Mouse (Mus musculus) liver, embryonic 16.5 days (tissue): ENCODE measurements around the gene Ddx41. TPM values are rescaled to one million over a fixed set of nuclear protein-coding genes. Genes with fewer than 3 reads are reported as not detected.

Experiments used
- ATAC-seq: fragments of 200-750 bp; cut with Nextera tagmentation; 2 replicates; pipeline ENCODE4 v1.8.0; 2017; ENCODE audit warnings: low read depth, mild to moderate bottlenecking, moderate number of reproducible peaks, moderate library complexity
- H3K27ac ChIP-seq: fragments of 300-500 bp; sonication (generic); 2 replicates; pipeline ENCODE4 v1.5.1; 2014; ENCODE audit warnings: mild to moderate bottlenecking, low read length
- H3K27me3 ChIP-seq: fragments of 300-500 bp; sonication (generic); 2 replicates; pipeline ENCODE4 v1.6.1; 2014; ENCODE audit warnings: low read depth, low read length, mixed read lengths; ENCODE audit not compliant: control insufficient read depth, insufficient read depth
- H3K36me3 ChIP-seq: fragments of 300-500 bp; sonication (generic); 2 replicates; pipeline ENCODE4 v1.6.1; 2014; ENCODE audit warnings: mild to moderate bottlenecking; ENCODE audit not compliant: control insufficient read depth, insufficient read depth
- H3K4me1 ChIP-seq: fragments of 300-500 bp; sonication (generic); 2 replicates; pipeline ENCODE4 v1.6.1; 2014; ENCODE audit warnings: low read depth, low read length, mixed read lengths; ENCODE audit not compliant: control insufficient read depth
- H3K4me2 ChIP-seq: fragments of 300-500 bp; sonication (generic); 2 replicates; pipeline ENCODE4 v1.6.1; 2014; ENCODE audit warnings: low read depth, low read length, mixed read lengths
- H3K4me3 ChIP-seq: fragments of 300-500 bp; sonication (generic); 2 replicates; pipeline ENCODE4 v1.5.1; 2014; ENCODE audit warnings: low read depth, mild to moderate bottlenecking, low read length
- H3K9ac ChIP-seq: fragments of 300-500 bp; sonication (generic); 2 replicates; pipeline ENCODE4 v1.6.1; 2014; ENCODE audit warnings: low read depth, low read length
- H3K9me3 ChIP-seq: fragments of 300-500 bp; sonication (generic); replicated peaks from 2 replicates; pipeline ENCODE4 v1.6.1; 2016; ENCODE audit warnings: low read length; ENCODE audit not compliant: control insufficient read depth
- WGBS: fragments of 180-500 bp; shearing (Covaris S2); extraction: QIAGEN DNeasy Blood & Tissue Kit; methylation state at CpG from one replicate; pipeline ENCODE4 v1.1.7; 2014; ENCODE audit not compliant: insufficient replicate concordance; 5-methylcytosine and 5-hydroxymethylcytosine counted together
- polyA plus RNA-seq: library from polyadenylated mRNA; unstranded; fragments of >200 nt; fragmentation: Nextera tagmentation; extraction: Ambion mirVana; gene quantifications from 2 replicates; pipeline ENCODE4 v1.2.1, GENCODE M21; 2015

Gene Ddx41
- polyA plus RNA-seq, 1 experiment from 2014 or later: 20.9 TPM

DNA sequence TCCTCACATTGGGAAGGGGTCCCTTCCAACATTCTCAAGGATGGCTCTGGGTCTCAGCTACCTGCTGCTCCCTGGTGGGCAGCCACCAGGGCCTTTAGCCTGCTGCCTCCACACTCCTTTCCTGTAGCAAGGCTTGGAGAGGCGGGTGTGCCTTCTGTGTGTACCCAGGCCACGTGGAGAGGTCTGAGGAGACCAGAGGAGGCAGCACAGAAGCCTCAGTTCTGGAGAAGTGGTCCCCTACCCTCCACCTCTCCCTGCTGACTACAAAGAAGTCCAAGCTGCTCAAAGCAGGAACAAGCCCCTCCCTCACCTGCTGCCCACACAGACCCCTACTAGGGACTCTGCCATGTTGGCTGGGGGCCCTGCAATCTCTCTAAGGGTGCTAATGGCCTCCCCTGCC is 42.2 kb downstream of the Ddx41 start:
- Histone ChIP-seq H3K36me3 (no peaks in the 10 kb centered on the region), H3K4me2 (no peak overlapping the region), H3K9me3 (no peaks in the 10 kb centered on the region), H3K4me3 (no peak overlapping the region), H3K9ac (no peak overlapping the region), H3K27me3 (peaks cover 19% of the 10 kb centered on the region), H3K4me1 (no peaks in the 10 kb centered on the region; the same call in 1 of the 2 replicates), H3K27ac (no peak overlapping the region)
- WGBS: 20% methylated on average over 2 of the region's 2 CpGs
- no peak for ATAC-seq

DNA sequence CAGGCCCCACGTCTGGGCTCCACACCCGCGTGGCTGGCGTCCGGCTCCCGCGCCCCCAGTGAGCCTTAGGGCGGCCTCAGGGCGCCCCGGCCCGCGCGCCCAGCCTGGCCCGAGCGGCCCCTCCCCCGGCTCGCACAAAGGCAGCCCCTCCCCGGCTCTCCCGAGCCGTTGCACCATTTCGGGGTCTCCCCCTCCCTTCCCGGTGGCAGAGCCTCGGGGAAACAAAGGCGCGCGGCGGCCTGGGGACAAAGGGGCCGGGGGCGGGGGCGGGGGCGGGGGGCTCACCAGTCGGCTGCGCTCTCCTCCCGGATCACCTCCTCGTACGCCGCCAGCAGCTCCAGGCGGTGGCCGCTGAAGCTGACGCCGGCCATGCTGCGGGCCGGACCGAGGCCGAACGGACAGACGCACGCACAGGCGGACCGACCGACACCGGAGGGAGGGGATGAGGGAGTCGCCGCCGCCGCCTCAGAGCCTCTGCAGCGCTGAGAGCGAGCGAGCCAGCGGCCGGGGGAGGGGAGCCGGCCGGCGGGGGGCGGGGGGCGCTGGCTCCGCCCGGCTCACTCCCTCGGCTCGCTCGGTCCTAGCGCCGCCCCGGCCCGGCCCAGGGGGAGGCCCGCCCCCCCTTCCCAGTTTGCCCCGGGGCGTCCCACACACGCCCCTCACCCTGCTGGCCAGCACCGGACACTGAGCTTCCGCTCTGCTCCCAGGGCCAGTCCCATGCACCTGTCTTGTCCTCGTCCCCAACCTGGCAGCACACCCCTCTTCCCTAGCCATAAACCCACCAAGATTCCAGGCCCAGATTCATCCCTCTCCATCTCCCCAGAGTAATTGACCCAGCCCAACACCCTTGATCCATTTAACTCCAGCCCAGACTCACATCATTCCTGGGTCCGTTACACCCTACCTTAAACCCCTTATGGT is 48.6 kb downstream of the Ddx41 start, which contains the start of gene Dbn1:
TSS of gene Dbn1 (minus strand) at position 534 of the 921 bp plus-strand sequence.
- peak within 1 kb of the TSS; percentile 74 for H3K4me2 ChIP-seq
- H3K36me3 ChIP-seq: no peaks in the 10 kb centered on the region
- H3K4me1 ChIP-seq: no peaks in the 10 kb centered on the region; the same call in 1 of the 2 replicates
- H3K27ac ChIP-seq: no peak within 1 kb of the TSS
- H3K4me3 ChIP-seq: peak within 1 kb of the TSS; percentile 58
- peak; percentile 66 for ATAC-seq
- H3K9me3 ChIP-seq: no peaks in the 10 kb centered on the region
- WGBS: 1% methylated on average over 63 of the region's 83 CpGs
- peak within 1 kb of the TSS; percentile 48 for H3K9ac ChIP-seq
- peaks cover 67% of the 10 kb centered on the region for H3K27me3 ChIP-seq

DNA sequence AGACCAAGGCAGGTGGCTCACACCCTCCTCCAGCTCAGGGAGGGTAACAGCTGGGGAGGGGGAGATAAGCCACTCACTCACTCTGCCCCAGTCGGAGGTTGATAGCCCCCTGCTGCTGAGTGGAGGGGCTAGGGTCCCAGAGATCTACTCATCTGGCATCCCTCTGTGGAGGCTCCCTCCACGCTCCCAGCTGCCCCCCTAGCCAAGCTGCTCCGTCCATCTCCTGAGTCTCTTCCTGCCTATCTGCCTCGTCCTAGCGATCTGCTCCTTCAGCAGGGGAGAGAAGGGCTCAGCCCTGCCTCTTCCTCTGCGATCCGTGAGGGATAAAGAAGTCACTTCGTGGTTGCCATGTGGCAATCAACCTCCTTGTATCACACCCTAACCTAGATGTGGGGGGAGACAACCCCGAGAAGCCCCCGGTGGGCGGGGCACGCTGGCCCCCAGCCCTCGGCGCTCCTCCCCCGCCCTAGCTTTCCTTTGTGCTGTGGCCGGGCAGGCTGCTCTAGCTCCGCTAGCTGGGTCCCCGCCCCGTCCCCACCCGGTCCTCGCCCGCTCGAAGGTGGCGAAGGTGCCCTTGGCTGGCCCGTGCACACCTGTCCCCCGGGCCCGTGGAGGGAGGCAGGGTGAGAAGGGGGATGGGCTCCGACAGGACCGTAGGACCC is 49.4 kb downstream of the Ddx41 start:
- H3K27ac ChIP-seq: no peak overlapping the region
- peak overlapping the region; percentile 48 for H3K9ac ChIP-seq
- H3K9me3 ChIP-seq: no peaks in the 10 kb centered on the region
- no peak; the same call in 1 of the 2 replicates for ATAC-seq
- H3K4me2 ChIP-seq: peak overlapping the region; percentile 74
- H3K4me1 ChIP-seq: no peaks in the 10 kb centered on the region; the same call in 1 of the 2 replicates
- H3K27me3 ChIP-seq: peaks cover 62% of the 10 kb centered on the region
- no peaks in the 10 kb centered on the region for H3K36me3 ChIP-seq
- H3K4me3 ChIP-seq: peak overlapping the region; percentile 58
- WGBS: under 1% methylated on average over 28 of the region's 29 CpGs

DNA sequence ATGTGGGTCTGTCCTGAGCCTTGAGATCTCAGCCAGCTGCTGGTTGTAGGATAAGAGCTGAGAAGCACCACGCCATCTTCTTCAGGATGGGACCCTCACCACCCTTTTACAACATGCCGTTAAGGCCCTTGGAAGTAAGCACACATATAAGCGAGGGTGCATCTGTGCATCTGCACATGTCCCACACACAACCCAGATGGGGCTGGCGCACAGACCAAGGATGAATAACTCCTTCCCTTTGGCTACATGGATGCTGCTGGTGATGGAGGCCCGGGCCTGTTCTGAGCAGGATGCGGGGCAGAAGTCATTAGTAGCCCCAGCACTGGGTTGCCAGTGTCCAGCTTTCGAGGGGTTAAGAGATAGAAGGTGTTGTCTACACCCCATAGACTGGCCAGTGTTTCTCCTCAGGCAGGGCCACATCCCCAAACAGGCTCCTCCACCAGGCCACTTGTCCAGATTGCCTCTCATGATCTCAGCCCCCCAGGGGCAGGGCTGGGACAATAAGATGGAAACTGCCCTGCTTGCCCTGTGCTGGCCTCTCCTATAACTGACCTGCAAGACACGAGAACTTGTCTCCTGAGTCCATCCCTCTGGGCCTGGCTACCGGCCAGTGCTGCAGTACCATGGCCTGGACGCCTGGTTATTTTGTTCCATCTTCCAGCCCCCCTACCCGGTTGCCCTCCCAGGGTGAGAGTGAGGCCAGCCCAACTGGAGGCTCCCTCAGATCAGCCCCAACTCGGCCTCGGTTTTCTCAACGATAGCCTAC is 50.2 kb downstream of the Ddx41 start:
- no peaks in the 10 kb centered on the region for H3K9me3 ChIP-seq
- no peak overlapping the region for H3K4me2 ChIP-seq
- H3K36me3 ChIP-seq: no peaks in the 10 kb centered on the region
- peaks cover 60% of the 10 kb centered on the region for H3K27me3 ChIP-seq
- no peak overlapping the region for H3K27ac ChIP-seq
- no peak overlapping the region for H3K9ac ChIP-seq
- no peaks in the 10 kb centered on the region; the same call in 1 of the 2 replicates for H3K4me1 ChIP-seq
- ATAC-seq: no peak
- no peak overlapping the region for H3K4me3 ChIP-seq
- 46% methylated on average over 14 of the region's 14 CpGs for WGBS

DNA sequence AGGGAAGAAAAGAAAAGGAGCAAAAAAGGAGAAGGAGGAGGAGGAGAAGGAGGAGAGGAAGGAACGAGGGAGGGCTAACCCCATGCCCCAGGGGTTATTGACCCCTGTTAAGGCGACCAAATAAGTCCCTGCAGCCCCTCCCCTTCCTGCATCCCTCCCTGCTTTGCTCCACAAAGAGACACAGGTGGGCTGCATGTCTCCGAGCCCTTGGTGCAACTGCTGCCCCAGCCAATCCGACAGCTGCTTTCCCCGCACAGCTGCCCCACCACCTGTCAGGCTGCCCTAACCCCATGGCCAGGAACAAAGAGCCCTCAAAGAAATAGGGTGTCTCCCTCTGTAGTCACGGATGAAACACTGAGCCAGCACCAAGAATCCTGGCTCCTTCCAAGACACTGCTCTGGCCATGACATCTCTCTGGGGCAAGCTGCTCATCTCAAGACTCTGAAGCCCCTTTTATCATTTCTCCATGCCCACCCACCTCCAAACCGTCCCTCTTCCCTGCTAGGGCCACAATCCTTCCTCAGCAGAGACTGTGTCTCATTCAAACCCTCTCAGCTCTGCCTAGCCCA is 51.9 kb downstream of the Ddx41 start:
- Histone ChIP-seq H3K27me3 (peaks cover 56% of the 10 kb centered on the region), H3K4me3 (no peak overlapping the region), H3K4me1 (no peaks in the 10 kb centered on the region; the same call in 1 of the 2 replicates), H3K27ac (no peak overlapping the region), H3K9ac (no peak overlapping the region), H3K36me3 (no peaks in the 10 kb centered on the region), H3K4me2 (no peak overlapping the region), H3K9me3 (no peaks in the 10 kb centered on the region)
- no peak for ATAC-seq
- 42% methylated on average over 7 of the region's 7 CpGs for WGBS

DNA sequence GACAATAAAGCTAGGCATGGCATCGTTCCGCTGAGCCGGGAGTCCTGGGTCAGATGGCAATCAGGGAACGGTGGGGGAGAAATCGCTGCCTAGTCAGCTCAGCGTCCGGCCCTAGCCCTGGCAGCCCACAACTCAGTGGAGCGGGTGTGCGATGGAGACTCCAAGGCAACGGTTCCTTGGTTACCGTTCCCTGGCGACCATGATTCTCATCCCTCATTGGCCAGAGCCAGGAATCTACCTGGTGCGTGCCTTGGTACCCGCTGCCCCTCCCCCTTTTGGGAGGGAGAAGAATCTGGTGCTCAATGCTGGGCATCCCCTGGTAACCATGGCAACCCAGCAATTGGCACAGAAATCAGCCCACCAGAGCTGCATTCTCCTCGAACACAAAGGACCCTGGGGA is 52.9 kb downstream of the Ddx41 start:
- no peak overlapping the region for H3K9ac ChIP-seq
- H3K27ac ChIP-seq: no peak overlapping the region
- WGBS: 41% methylated on average over 15 of the region's 15 CpGs
- H3K9me3 ChIP-seq: no peaks in the 10 kb centered on the region
- no peak overlapping the region for H3K4me3 ChIP-seq
- no peak overlapping the region for H3K4me2 ChIP-seq
- no peak for ATAC-seq
- no peaks in the 10 kb centered on the region for H3K36me3 ChIP-seq
- H3K27me3 ChIP-seq: peaks cover 49% of the 10 kb centered on the region
- no peaks in the 10 kb centered on the region; the same call in 1 of the 2 replicates for H3K4me1 ChIP-seq

DNA sequence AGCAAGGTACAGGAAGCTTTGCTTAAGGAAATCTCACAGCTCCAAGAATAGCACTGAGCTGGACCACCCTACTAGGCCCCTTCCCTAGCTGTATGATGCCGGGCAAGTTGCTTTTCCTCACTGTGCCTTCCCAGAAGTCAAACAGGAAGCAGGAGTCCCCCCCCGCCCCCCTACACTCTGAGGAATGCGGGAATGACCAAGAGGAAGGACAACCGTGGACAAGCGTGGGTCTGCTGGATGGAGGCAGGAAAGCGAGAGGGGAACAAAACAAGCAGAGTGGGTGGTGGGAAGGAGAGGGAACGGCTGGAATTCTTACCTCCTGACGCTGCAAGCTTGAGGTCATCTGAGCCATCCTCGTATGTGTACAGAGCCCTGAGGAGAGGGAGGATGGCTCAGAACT is 53.4 kb downstream of the Ddx41 start:
- ATAC-seq: no peak
- WGBS: 44% methylated on average over 9 of the region's 9 CpGs
- H3K27me3 ChIP-seq: peaks cover 43% of the 10 kb centered on the region
- H3K4me2 ChIP-seq: no peak overlapping the region
- no peaks in the 10 kb centered on the region for H3K36me3 ChIP-seq
- H3K9me3 ChIP-seq: no peaks in the 10 kb centered on the region
- no peak overlapping the region for H3K4me3 ChIP-seq
- no peak overlapping the region for H3K9ac ChIP-seq
- no peak overlapping the region for H3K27ac ChIP-seq
- H3K4me1 ChIP-seq: no peaks in the 10 kb centered on the region; the same call in 1 of the 2 replicates

DNA sequence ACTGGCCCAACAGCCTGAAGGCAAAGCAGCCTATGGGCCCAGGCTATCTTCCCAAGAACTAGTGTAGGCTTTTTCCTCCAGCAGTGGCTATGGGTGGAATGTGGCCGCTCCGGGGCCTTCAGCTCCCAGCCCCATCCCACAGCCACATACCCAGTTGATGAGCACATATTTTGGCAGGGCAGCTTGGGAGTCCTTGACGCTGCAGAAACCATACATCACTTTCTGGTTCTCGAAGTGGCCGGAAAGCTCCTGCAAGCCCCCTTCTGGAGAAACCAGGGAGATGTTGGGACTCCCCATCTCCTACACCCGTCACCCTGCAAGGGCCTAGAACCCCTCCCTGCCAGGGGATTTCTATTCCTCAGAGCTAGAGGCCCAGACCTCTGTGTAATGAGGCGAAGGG is 53.9 kb downstream of the Ddx41 start:
- no peak overlapping the region for H3K4me3 ChIP-seq
- 72% methylated on average over 7 of the region's 7 CpGs for WGBS
- H3K9ac ChIP-seq: no peak overlapping the region
- no peaks in the 10 kb centered on the region for H3K36me3 ChIP-seq
- H3K27me3 ChIP-seq: peaks cover 38% of the 10 kb centered on the region
- no peak overlapping the region for H3K27ac ChIP-seq
- no peaks in the 10 kb centered on the region; the same call in 1 of the 2 replicates for H3K4me1 ChIP-seq
- no peak for ATAC-seq
- no peak overlapping the region for H3K4me2 ChIP-seq
- no peaks in the 10 kb centered on the region for H3K9me3 ChIP-seq
